Mouse (Mus musculus): ENCODE measurements around the gene Ankrd55. TPM values are rescaled to one million over a fixed set of nuclear protein-coding genes. Genes with fewer than 3 reads are reported as not detected.

The Ankrd55 gene
- total RNA-seq, 4 experiments from 2014 or later = 3.8 to 5.5 (median 4.2) TPM

Other genes with a start within 250 kb of the Ankrd55 start
- gene Il6st, start 175.6 kb downstream of the Ankrd55 start, total RNA-seq (2022) = 100 to 1,000 TPM in 1 of 4 experiments, 10 to 100 TPM in 3; 87.6 to 105 (median 97.0) TPM

All from layer of hippocampus, adult 8-10 months (tissue).